Mouse (Mus musculus) hindbrain, embryonic 14.5 days (tissue): Measurements from ENCODE around the gene Scube3. TPM values are rescaled to one million over a fixed set of nuclear protein-coding genes. Genes with fewer than 3 reads are reported as not detected.

Experiments
- ATAC-seq: fragments of 200-750 bp; cut with Nextera tagmentation; 2 replicates; pipeline ENCODE4 v1.8.0; 2017; ENCODE audit warnings: moderate number of reproducible peaks, mild to moderate bottlenecking, moderate TSS enrichment, moderate library complexity; ENCODE audit not compliant: low FRiP score
- DNase-seq: peaks from one replicate; pipeline ENCODE4 v3.0.0-alpha.2; 2015; ENCODE audit warnings: low spot score
- H3K27ac ChIP-seq: fragments of 300-500 bp; sonication (generic); 2 replicates; pipeline ENCODE4 v1.5.1; 2014; ENCODE audit warnings: mild to moderate bottlenecking, moderate library complexity
- H3K27me3 ChIP-seq: fragments of 300-500 bp; sonication (generic); 2 replicates; pipeline ENCODE4 v1.6.1; 2014; ENCODE audit warnings: mild to moderate bottlenecking, low read length, mixed read lengths; ENCODE audit not compliant: control insufficient read depth, insufficient read depth
- H3K36me3 ChIP-seq: fragments of 300-500 bp; sonication (generic); replicated peaks from 2 replicates; pipeline ENCODE4 v1.6.1; 2014; ENCODE audit not compliant: control insufficient read depth, insufficient read depth
- H3K4me1 ChIP-seq: fragments of 300-500 bp; sonication (generic); replicated peaks from 2 replicates; pipeline ENCODE4 v1.6.1; 2014; ENCODE audit warnings: antibody characterized with exemption, low read length, mixed read lengths; ENCODE audit not compliant: control insufficient read depth, insufficient read depth
- H3K4me2 ChIP-seq: fragments of 300-500 bp; sonication (generic); replicated peaks from 2 replicates; pipeline ENCODE4 v1.6.1; 2014; ENCODE audit warnings: mild to moderate bottlenecking, moderate library complexity
- H3K4me3 ChIP-seq: fragments of 300-500 bp; sonication (generic); replicated peaks from 2 replicates; pipeline ENCODE4 v1.5.1; 2014; ENCODE audit warnings: mild to moderate bottlenecking, low read length
- H3K9ac ChIP-seq: fragments of 300-500 bp; sonication (generic); 2 replicates; pipeline ENCODE4 v1.6.1; 2014
- H3K9me3 ChIP-seq: fragments of 300-500 bp; sonication (generic); 2 replicates; pipeline ENCODE4 v1.6.1; 2016; ENCODE audit warnings: low read length; ENCODE audit not compliant: control insufficient read depth
- WGBS: fragments of 180-500 bp; shearing (Covaris S2); extraction: QIAGEN DNeasy Blood & Tissue Kit; methylation state at CpG from one replicate; pipeline ENCODE4 v1.1.7; 2014; 5-methylcytosine and 5-hydroxymethylcytosine counted together
- polyA plus RNA-seq: library from polyadenylated mRNA; unstranded; fragments of >200 nt; fragmentation: Nextera tagmentation; extraction: Ambion mirVana; gene quantifications from 2 replicates; pipeline ENCODE4 v1.2.1, GENCODE M21; 2014

Scube3 gene
- polyA plus RNA-seq, result 4.7 and 6.6 TPM in 2 replicates

DNA sequence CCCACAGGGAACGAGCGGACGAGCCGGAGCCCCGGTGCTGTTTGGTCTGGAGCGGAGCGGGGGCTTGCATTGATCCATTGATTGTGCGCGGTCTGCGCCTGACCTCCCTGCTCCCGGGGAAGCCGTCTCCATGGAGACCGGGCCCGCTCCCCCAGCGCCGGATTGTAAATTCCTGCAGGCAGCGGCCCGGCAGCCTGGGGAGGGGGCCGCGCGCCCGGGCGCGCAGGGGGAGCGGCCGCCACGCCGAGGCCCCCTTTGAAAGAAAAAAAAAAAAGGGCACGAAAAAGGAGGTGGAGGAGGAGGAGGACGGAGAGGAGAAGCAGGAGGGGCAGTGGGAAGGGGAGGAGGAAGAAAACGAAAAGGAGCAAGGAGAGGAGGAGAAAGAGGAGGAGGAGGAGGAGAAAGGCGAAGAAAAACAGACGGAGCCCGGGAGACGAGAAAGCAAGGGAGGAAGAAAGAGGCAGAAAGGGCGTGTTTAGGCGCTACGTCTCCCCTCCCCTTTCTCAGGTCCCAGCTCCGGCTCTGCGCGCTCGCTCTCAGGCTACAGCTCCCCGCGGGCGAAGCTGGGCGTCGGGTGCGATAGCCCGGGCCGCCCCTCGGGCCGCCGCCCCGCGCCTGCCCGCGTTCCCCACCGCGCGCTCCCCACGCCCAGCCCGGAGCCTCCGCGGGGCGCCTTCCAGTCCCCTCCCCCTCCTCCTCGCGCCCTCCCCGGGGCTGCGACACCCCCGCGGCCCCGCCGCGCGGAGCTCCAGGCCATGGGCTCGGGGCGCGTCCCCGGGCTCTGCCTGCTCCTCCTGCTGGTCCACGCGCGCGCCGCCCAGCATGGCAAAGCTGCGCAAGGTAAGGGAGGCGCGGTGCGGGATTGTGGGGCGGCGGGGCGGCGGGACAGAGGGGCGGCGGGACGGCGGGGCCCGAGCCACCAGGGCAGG is at the start of gene Scube3:
TSS of gene Scube3 (plus strand) at position 371 of the 929 bp plus-strand sequence.
- ATAC-seq (peak; percentile 61), DNase-seq (peak; percentile 44)
- Histone ChIP-seq H3K27me3 (no peaks in the 10 kb centered on the region), H3K4me2 (peak within 1 kb of the TSS; percentile 90), H3K9ac (peak within 1 kb of the TSS; percentile 75), H3K4me3 (peak within 1 kb of the TSS; percentile 79), H3K9me3 (no peaks in the 10 kb centered on the region), H3K36me3 (no peaks in the 10 kb centered on the region), H3K4me1 (peaks cover 43% of the 10 kb centered on the region), H3K27ac (peak within 1 kb of the TSS; percentile 87)
- under 1% methylated on average over 90 of the region's 97 CpGs for WGBS

DNA sequence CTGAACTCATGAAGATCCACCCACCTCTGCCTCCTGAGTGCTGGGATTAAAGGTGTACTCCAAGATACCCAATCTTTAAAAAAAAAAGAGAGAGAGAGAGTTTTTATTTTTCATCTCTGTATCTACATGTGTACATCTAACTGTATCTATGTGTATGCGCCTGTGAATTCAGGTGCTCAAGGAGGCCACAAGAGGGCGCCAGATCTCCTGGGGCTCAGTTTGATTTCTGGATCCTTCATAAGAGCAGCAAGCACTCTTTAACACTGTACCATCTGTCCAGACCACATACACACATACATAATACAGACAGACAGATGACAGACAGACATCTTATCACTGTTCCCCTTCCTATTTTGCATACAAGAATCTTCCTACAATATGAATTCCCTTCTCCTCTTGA is 49.6 kb upstream of the Scube3 start:
- DNase-seq (no peak), ATAC-seq (no peak)
- Histone ChIP-seq H3K4me3 (no peak overlapping the region), H3K4me2 (no peak overlapping the region), H3K9ac (no peak overlapping the region), H3K4me1 (no peaks in the 10 kb centered on the region), H3K36me3 (no peaks in the 10 kb centered on the region), H3K27me3 (no peaks in the 10 kb centered on the region), H3K9me3 (peaks cover 4% of the 10 kb centered on the region; the same call in 1 of the 2 replicates), H3K27ac (no peak overlapping the region)
- 94% methylated on average over 2 of the region's 2 CpGs for WGBS

GRCm38 (mm10) chr17:28093837-28094236 is 48.1 kb upstream of the Scube3 start:
- no peaks in the 10 kb centered on the region for H3K4me1 ChIP-seq
- H3K27me3 ChIP-seq, result no peaks in the 10 kb centered on the region
- H3K4me3 ChIP-seq, result no peak overlapping the region
- H3K36me3 ChIP-seq, result no peaks in the 10 kb centered on the region
- no peak for ATAC-seq
- no peak overlapping the region for H3K27ac ChIP-seq
- DNase-seq, result no peak
- 81% methylated on average over 3 of the region's 3 CpGs for whole genome bisulfite sequencing
- H3K4me2 ChIP-seq, result no peak overlapping the region
- H3K9me3 ChIP-seq, result peaks cover 4% of the 10 kb centered on the region; the same call in 1 of the 2 replicates
- H3K9ac ChIP-seq, result no peak overlapping the region

- no peak for DNase-seq
- no peak overlapping the region for H3K27ac ChIP-seq
- peaks cover 4% of the 10 kb centered on the region; the same call in 1 of the 2 replicates for H3K9me3 ChIP-seq
- 0 out of 2 replicates have a peak, but pooled peaks cover 4% of the 10 kb centered on the region for H3K4me1 ChIP-seq
- H3K4me3 ChIP-seq, result no peak overlapping the region
- no peak overlapping the region for H3K4me2 ChIP-seq
- no peak overlapping the region for H3K9ac ChIP-seq
- no peaks in the 10 kb centered on the region for H3K36me3 ChIP-seq
- WGBS, result 84% methylated on average over 10 of the region's 10 CpGs
- no peaks in the 10 kb centered on the region for H3K27me3 ChIP-seq
- no peak for ATAC-seq
These were observed 45.5 kb upstream of the Scube3 start for GRCm38 (mm10) chr17:28096418-28096817.

- no peak overlapping the region for H3K9ac ChIP-seq
- WGBS, result 89% methylated on average over 13 of the region's 13 CpGs
- H3K4me3 ChIP-seq, result no peak overlapping the region
- H3K27me3 ChIP-seq, result no peaks in the 10 kb centered on the region
- H3K27ac ChIP-seq, result no peak overlapping the region
- peaks cover 4% of the 10 kb centered on the region; the same call in 1 of the 2 replicates for H3K9me3 ChIP-seq
- DNase-seq (no peak), ATAC-seq (no peak)
- H3K36me3 ChIP-seq, result no peaks in the 10 kb centered on the region
- H3K4me1 ChIP-seq, result peaks cover 10% of the 10 kb centered on the region; the same call in 1 of the 2 replicates
- no peak overlapping the region for H3K4me2 ChIP-seq
These were observed 44.6 kb upstream of the Scube3 start for GRCm38 (mm10) chr17:28097308-28097707.

DNA sequence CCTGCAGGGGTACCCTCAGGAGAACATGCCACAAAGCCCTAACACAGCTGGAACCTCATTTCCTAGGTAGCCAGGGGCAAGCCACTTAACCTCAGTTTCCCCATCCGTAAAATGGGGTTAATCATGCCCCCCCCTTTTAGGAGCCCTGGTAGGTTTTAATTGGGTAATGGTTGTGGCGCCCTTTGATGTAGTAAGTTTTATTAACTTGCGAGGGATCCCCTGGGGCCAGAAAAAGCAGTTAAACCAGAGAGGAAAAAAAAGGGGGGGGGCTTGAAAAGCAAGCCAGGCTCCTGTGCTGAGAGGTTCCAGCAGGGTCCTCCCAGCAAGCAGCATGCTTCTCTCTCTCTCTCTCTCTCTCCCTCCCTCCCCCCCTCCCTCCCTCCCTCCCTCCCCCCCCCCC is 42.9 kb upstream of the Scube3 start:
- no peaks in the 10 kb centered on the region for H3K36me3 ChIP-seq
- WGBS, result 55% methylated on average over 3 of the region's 3 CpGs

DNA sequence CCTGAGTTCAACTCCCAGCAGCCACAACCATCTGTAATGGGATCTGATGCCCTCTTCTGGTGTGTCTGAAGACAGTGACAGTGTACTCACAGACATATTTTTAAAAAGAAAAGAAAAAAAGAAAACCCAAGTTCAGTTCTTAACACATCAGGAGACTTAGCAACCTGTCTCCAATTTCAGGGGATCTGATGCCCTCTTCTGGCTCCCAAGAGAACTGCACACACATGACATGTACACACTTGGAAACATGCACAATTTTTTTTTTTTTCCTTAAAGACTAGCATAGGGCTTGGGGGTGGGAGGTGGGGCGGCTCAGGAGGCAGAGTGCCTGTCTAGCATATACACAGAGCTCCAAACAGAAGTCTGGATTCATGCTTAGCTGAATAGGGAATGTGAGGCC is 41.3 kb upstream of the Scube3 start:
- 0 out of 2 replicates have a peak, but pooled peaks have one; percentile 27 for ATAC-seq
- H3K4me1 ChIP-seq, result peaks cover 10% of the 10 kb centered on the region; the same call in 1 of the 2 replicates
- no peaks in the 10 kb centered on the region for H3K9me3 ChIP-seq
- H3K4me2 ChIP-seq, result no peak overlapping the region
- H3K27ac ChIP-seq, result no peak overlapping the region
- no peak for DNase-seq
- no peak overlapping the region for H3K9ac ChIP-seq
- H3K36me3 ChIP-seq, result no peaks in the 10 kb centered on the region
- 88% methylated on average over 1 of the region's 1 CpGs for WGBS
- H3K4me3 ChIP-seq, result no peak overlapping the region
- no peaks in the 10 kb centered on the region for H3K27me3 ChIP-seq

More for the DNA sequence above, 42.9 kb upstream of the Scube3 start:
- Histone ChIP-seq H3K4me3 (no peak overlapping the region), H3K4me1 (peaks cover 10% of the 10 kb centered on the region; the same call in 1 of the 2 replicates), H3K9ac (no peak overlapping the region), H3K9me3 (peaks cover under 1% of the 10 kb centered on the region; the same call in 1 of the 2 replicates), H3K27me3 (no peaks in the 10 kb centered on the region), H3K4me2 (no peak overlapping the region), H3K27ac (no peak overlapping the region)
- DNase-seq, result no peak
- ATAC-seq, result no peak

- Histone ChIP-seq H3K9ac (no peak overlapping the region), H3K9me3 (no peaks in the 10 kb centered on the region), H3K4me2 (no peak overlapping the region), H3K27ac (peak overlapping the region; percentile 6; the same call in 1 of the 2 replicates), H3K4me1 (peaks cover 10% of the 10 kb centered on the region; the same call in 1 of the 2 replicates), H3K36me3 (no peaks in the 10 kb centered on the region), H3K27me3 (no peaks in the 10 kb centered on the region), H3K4me3 (no peak overlapping the region)
- ATAC-seq, result peak; percentile 65; the same call in 1 of the 2 replicates
- DNase-seq, result no peak
- 35% methylated on average over 12 of the region's 12 CpGs for WGBS
These were observed 40.6 kb upstream of the Scube3 start for GRCm38 (mm10) chr17:28101284-28101887.

DNA sequence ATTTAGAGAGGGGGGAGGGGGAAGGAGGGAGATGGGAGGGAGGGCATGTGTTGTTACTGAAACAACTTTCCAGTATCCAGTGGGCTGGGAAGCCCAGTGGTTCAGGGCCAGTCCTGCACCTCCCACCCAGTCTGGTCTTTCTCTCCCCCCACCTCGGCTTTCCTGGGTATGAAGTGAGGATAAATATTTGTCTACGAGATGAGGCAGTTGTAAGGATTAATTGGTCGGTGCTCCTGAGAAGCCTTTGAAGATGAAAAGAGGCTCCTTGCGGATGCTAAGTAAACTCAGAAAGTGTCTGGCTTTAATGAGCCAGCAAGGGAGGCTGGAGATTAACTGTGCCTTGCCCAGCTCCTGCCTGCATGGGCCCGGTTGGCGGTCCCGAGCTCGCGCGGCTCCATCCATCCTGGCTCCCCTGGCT is 40.0 kb upstream of the Scube3 start:
- no peak overlapping the region for H3K9ac ChIP-seq
- no peaks in the 10 kb centered on the region for H3K36me3 ChIP-seq
- 41% methylated on average over 10 of the region's 10 CpGs for WGBS
- H3K4me2 ChIP-seq, result no peak overlapping the region
- no peaks in the 10 kb centered on the region for H3K9me3 ChIP-seq
- ATAC-seq, result no peak
- H3K4me3 ChIP-seq, result no peak overlapping the region
- DNase-seq, result no peak
- 0 out of 2 replicates have a peak overlapping the region, but pooled peaks have one; percentile 55 for H3K27ac ChIP-seq
- H3K27me3 ChIP-seq, result no peaks in the 10 kb centered on the region
- peaks cover 12% of the 10 kb centered on the region; the same call in 1 of the 2 replicates for H3K4me1 ChIP-seq
